Mouse (Mus musculus) liver, embryonic 14.5 days (tissue): ENCODE data around the gene Timm44. TPM values are rescaled to one million over a fixed set of nuclear protein-coding genes. Genes with fewer than 3 reads are reported as not detected.
"Not testable (repeated sequence)": the region's sequence is repeated elsewhere in the genome, so short reads cannot be mapped to it uniquely, and the experiment has no call there.

Source experiments
- ATAC-seq: fragments of 200-750 bp; cut with Nextera tagmentation; 2 replicates; pipeline ENCODE4 v1.8.0; 2017; ENCODE audit warnings: moderate number of reproducible peaks, mild to moderate bottlenecking, moderate library complexity; ENCODE audit not compliant: insufficient read depth
- DNase-seq, 3 experiments: peaks; one replicate each; pipeline ENCODE4 v3.0.0-alpha.2; 2012 to 2013; ENCODE audit warnings: low read depth in 3 of 3, low spot score in 3 of 3
- H3K27ac ChIP-seq: fragments of 300-500 bp; sonication (generic); 2 replicates; pipeline ENCODE4 v1.5.1; 2014; ENCODE audit warnings: moderate library complexity, mild to moderate bottlenecking, control low read depth, inconsistent platforms
- H3K27me3 ChIP-seq: fragments of 300-500 bp; sonication (generic); 2 replicates; pipeline ENCODE4 v1.6.1; 2014; ENCODE audit warnings: mild to moderate bottlenecking, low read length, moderate library complexity; ENCODE audit not compliant: control insufficient read depth, insufficient read depth
- H3K36me3 ChIP-seq: fragments of 300-500 bp; sonication (generic); replicated peaks from 2 replicates; pipeline ENCODE4 v1.6.1; 2014; ENCODE audit warnings: low read depth; ENCODE audit not compliant: control insufficient read depth, insufficient read depth
- H3K4me1 ChIP-seq, 2 experiments: fragments of 200-500 bp in 1 of 2; fragments of 300-500 bp in 1 of 2; sonication (generic) in 1 of 2; replicated peaks; 2 replicates each; pipeline ENCODE4 v1.6.1; 2012 to 2014; ENCODE audit warnings: antibody characterized with exemption in 1 of 2, inconsistent platforms in 1 of 2, low read length in 1 of 2; ENCODE audit not compliant: control insufficient read depth in 2 of 2, insufficient read depth in 2 of 2
- H3K4me2 ChIP-seq: fragments of 300-500 bp; sonication (generic); 2 replicates; pipeline ENCODE4 v1.6.1; 2014; ENCODE audit warnings: low read depth, mild to moderate bottlenecking, control low read depth, moderate library complexity
- H3K4me3 ChIP-seq, 2 experiments: fragments of 200-500 bp in 1 of 2; fragments of 300-500 bp in 1 of 2; sonication (generic) in 1 of 2; 2 replicates each; pipeline ENCODE4 v1.5.1; 2012 to 2014; ENCODE audit warnings: low read depth in 2 of 2, low read length in 2 of 2, mild to moderate bottlenecking in 2 of 2, control low read depth in 1 of 2, inconsistent platforms in 1 of 2, moderate library complexity in 1 of 2; ENCODE audit not compliant: insufficient read depth in 1 of 2
- H3K9ac ChIP-seq: fragments of 300-500 bp; sonication (generic); replicated peaks from 2 replicates; pipeline ENCODE4 v1.6.1; 2014; ENCODE audit warnings: mild to moderate bottlenecking, control low read depth, moderate library complexity
- H3K9me3 ChIP-seq: fragments of 300-500 bp; sonication (generic); 2 replicates; pipeline ENCODE4 v1.6.1; 2016; ENCODE audit warnings: low read length, mixed read lengths; ENCODE audit not compliant: control insufficient read depth
- CTCF ChIP-seq: IDR thresholded peaks from 2 replicates; pipeline ENCODE4 v1.5.1; 2016; ENCODE audit warnings: antibody characterized with exemption, low read depth, control low read depth
- EP300 ChIP-seq: IDR thresholded peaks from 2 replicates; pipeline ENCODE4 v1.6.1; 2016; ENCODE audit warnings: antibody characterized with exemption, low read depth
- WGBS: fragments of 180-500 bp; shearing (Covaris S2); extraction: QIAGEN DNeasy Blood & Tissue Kit; methylation state at CpG from one replicate; pipeline ENCODE4 v1.1.7; 2014; ENCODE audit not compliant: insufficient replicate concordance; 5-methylcytosine and 5-hydroxymethylcytosine counted together
- polyA plus RNA-seq, 2 experiments: library from polyadenylated mRNA; depleted of rRNA in 1 of 2; stranded (reverse) in 1 of 2; unstranded in 1 of 2; fragments of >200 nt; fragmentation: Nextera tagmentation in 1 of 2; extraction: Ambion mirVana in 1 of 2; gene quantifications; 2 replicates each; pipeline versions ENCODE4 v1.2.1 to v1.2.3; 2012 to 2014

Timm44 gene
- polyA plus RNA-seq, 2 experiments: 38.5 to 41.3 TPM

DNA sequence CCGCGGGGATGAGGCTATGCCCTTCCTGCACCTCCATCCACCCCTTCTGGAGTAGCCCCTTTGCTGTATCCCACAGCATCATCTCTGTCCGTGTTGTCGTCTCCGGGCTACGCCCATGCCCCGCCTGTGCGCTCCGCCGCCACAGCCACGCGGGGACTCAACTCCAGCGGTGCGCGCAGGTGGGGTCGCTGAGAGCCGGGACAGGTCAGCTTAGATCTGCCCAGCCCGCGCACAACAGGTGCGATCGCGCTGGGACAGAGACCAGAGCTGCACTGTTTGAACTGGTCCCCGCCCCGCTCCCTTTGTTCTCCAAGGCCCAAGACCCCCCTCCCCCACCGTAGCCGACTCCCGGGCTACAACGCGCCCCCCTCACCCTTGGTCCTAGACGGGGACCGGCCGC, 17.0 kb downstream of the Timm44 start:
- DNase-seq (no peak), ATAC-seq (peak; percentile 65)
- no peak for TF ChIP-seq CTCF
- TF ChIP-seq EP300: no peak
- Histone ChIP-seq H3K27me3 (no peaks in the 10 kb centered on the region), H3K4me2 (peak overlapping the region; percentile 97), H3K9me3 (no peaks in the 10 kb centered on the region), H3K9ac (peak overlapping the region; percentile 47), H3K4me3 (peak overlapping the region; percentile 39 to 58), H3K27ac (no peak overlapping the region), H3K4me1 (peaks cover 4 to 7% of the 10 kb centered on the region in 2 experiments), H3K36me3 (peaks cover 24% of the 10 kb centered on the region)
- under 1% methylated on average over 31 of the region's 32 CpGs for WGBS

GRCm38 (mm10) chr8:4258233-4258632, 17.5 kb downstream of the Timm44 start:
- DNase-seq (peak in 2 of 3 experiments; percentile 49 to 53), ATAC-seq (peak; percentile 49)
- Histone ChIP-seq H3K9me3 (no peaks in the 10 kb centered on the region), H3K4me1 (peaks cover 4 to 8% of the 10 kb centered on the region in 2 experiments), H3K4me3 (peak overlapping the region; percentile 39 to 58), H3K27ac (no peak overlapping the region), H3K9ac (no peak overlapping the region; the same call in 1 of the 2 replicates), H3K4me2 (peak overlapping the region; percentile 97), H3K36me3 (peaks cover 24% of the 10 kb centered on the region), H3K27me3 (no peaks in the 10 kb centered on the region)
- WGBS: 3% methylated on average over 34 of the region's 35 CpGs
- TF ChIP-seq CTCF (peak; percentile 97), EP300 (no peak)

GRCm38 (mm10) chr8:4257350-4257749, 18.4 kb downstream of the Timm44 start:
- Histone ChIP-seq H3K9ac (no peak overlapping the region), H3K27ac (no peak overlapping the region), H3K4me3 (no peak overlapping the region), H3K27me3 (no peaks in the 10 kb centered on the region), H3K36me3 (peaks cover 22% of the 10 kb centered on the region), H3K9me3 (no peaks in the 10 kb centered on the region), H3K4me1 (peaks cover 8% of the 10 kb centered on the region in 2 experiments), H3K4me2 (no peak overlapping the region)
- TF ChIP-seq CTCF (no peak), EP300 (no peak)
- ATAC-seq (no peak), DNase-seq (no peak)
- WGBS: 84% methylated on average over 4 of the region's 4 CpGs

GRCm38 (mm10) chr8:4256911-4257310, 18.8 kb downstream of the Timm44 start:
- Histone ChIP-seq H3K27me3 (no peaks in the 10 kb centered on the region), H3K36me3 (peaks cover 22% of the 10 kb centered on the region), H3K4me3 (no peak overlapping the region), H3K4me1 (peaks cover 8 to 9% of the 10 kb centered on the region in 2 experiments), H3K27ac (no peak overlapping the region), H3K9ac (no peak overlapping the region), H3K9me3 (no peaks in the 10 kb centered on the region), H3K4me2 (no peak overlapping the region)
- WGBS: 70% methylated on average over 4 of the region's 4 CpGs
- TF ChIP-seq CTCF (no peak), EP300 (no peak)
- ATAC-seq (no peak), DNase-seq (no peak)

- 69% methylated on average over 7 of the region's 7 CpGs for WGBS
- DNase-seq, H3K4me2 ChIP-seq, H3K4me1 ChIP-seq, H3K9me3 ChIP-seq, H3K27me3 ChIP-seq, ATAC-seq, H3K27ac ChIP-seq, H3K4me3 ChIP-seq, H3K9ac ChIP-seq: not testable (repeated sequence)
- H3K36me3 ChIP-seq: peaks cover 15% of the 10 kb centered on the region
Observed at GRCm38 (mm10) chr8:4255471-4255870, 20.2 kb downstream of the Timm44 start.
